Mouse (Mus musculus): Measurements from ENCODE around the gene Megf9. TPM values are rescaled to one million over a fixed set of nuclear protein-coding genes. Genes with fewer than 3 reads are reported as not detected.

Megf9 gene
- polyA plus RNA-seq, 1 experiment from 2014 or later, result 6.4 TPM

GRCm38 (mm10) chr4:70394736-70395135 lies 140.1 kb downstream of the Megf9 start:
- Histone ChIP-seq H3K4me3 (ENCODE audit: control insufficient read depth in 1 of 2, insufficient read depth in 1 of 2, low read depth in 1 of 2, low read length in 2 of 2) (no peak overlapping the region), H3K9ac (ENCODE audit: low read length) (no peak overlapping the region), H3K4me2 (ENCODE audit: low read length) (no peak overlapping the region), H3K27me3 (ENCODE audit: control insufficient read depth, insufficient read depth, low read length) (no peaks in the 10 kb centered on the region), H3K27ac (replicated peaks in 1 of 2; ENCODE audit: control insufficient read depth in 1 of 2, insufficient read depth in 1 of 2, low read depth in 2 of 2, low read length in 2 of 2) (no peak overlapping the region), H3K36me3 (ENCODE audit: control insufficient read depth, insufficient read depth, low read length) (peaks cover 19% of the 10 kb centered on the region), H3K9me3 (ENCODE audit: control insufficient read depth, low read length) (no peaks in the 10 kb centered on the region), H3K4me1 (ENCODE audit: control insufficient read depth in 2 of 2, insufficient read depth in 2 of 2, low read length in 2 of 2) (no peaks in the 10 kb centered on the region; a peak in 1 of 4 replicates)
- 82% methylated on average over 2 of the region's 2 CpGs for WGBS
- no peak for ATAC-seq (ENCODE audit: insufficient number of reproducible peaks, insufficient read depth, low FRiP score, low read depth)

- ATAC-seq (ENCODE audit: insufficient number of reproducible peaks, insufficient read depth, low FRiP score, low read depth), result no peak
Measured at GRCm38 (mm10) chr4:70391760-70392372, 142.9 kb downstream of the Megf9 start.

GRCm38 (mm10) chr4:70391073-70391472 lies 143.7 kb downstream of the Megf9 start:
- Histone ChIP-seq H3K36me3 (ENCODE audit: control insufficient read depth, insufficient read depth, low read length) (peaks cover 9% of the 10 kb centered on the region), H3K9me3 (ENCODE audit: control insufficient read depth, low read length) (no peaks in the 10 kb centered on the region), H3K4me1 (ENCODE audit: control insufficient read depth in 2 of 2, insufficient read depth in 2 of 2, low read length in 2 of 2) (no peaks in the 10 kb centered on the region), H3K4me3 (ENCODE audit: control insufficient read depth in 1 of 2, insufficient read depth in 1 of 2, low read depth in 1 of 2, low read length in 2 of 2) (no peak overlapping the region), H3K27me3 (ENCODE audit: control insufficient read depth, insufficient read depth, low read length) (no peaks in the 10 kb centered on the region), H3K9ac (ENCODE audit: low read length) (no peak overlapping the region), H3K4me2 (ENCODE audit: low read length) (no peak overlapping the region), H3K27ac (replicated peaks in 1 of 2; ENCODE audit: control insufficient read depth in 1 of 2, insufficient read depth in 1 of 2, low read depth in 2 of 2, low read length in 2 of 2) (no peak overlapping the region)
- no peak for ATAC-seq (ENCODE audit: insufficient number of reproducible peaks, insufficient read depth, low FRiP score, low read depth)
- WGBS, result 78% methylated on average over 9 of the region's 9 CpGs

More at GRCm38 (mm10) chr4:70391760-70392372, 142.9 kb downstream of the Megf9 start:
- H3K36me3 ChIP-seq (ENCODE audit: control insufficient read depth, insufficient read depth, low read length), result peaks cover 9% of the 10 kb centered on the region
- no peaks in the 10 kb centered on the region; a peak in 1 of 4 replicates for H3K4me1 ChIP-seq (ENCODE audit: control insufficient read depth in 2 of 2, insufficient read depth in 2 of 2, low read length in 2 of 2)
- no peak overlapping the region for H3K27ac ChIP-seq (replicated peaks in 1 of 2; ENCODE audit: control insufficient read depth in 1 of 2, insufficient read depth in 1 of 2, low read depth in 2 of 2, low read length in 2 of 2)
- no peaks in the 10 kb centered on the region for H3K27me3 ChIP-seq (ENCODE audit: control insufficient read depth, insufficient read depth, low read length)
- no peak overlapping the region for H3K4me3 ChIP-seq (ENCODE audit: control insufficient read depth in 1 of 2, insufficient read depth in 1 of 2, low read depth in 1 of 2, low read length in 2 of 2)
- no peak overlapping the region for H3K4me2 ChIP-seq (ENCODE audit: low read length)
- 83% methylated on average over 11 of the region's 11 CpGs for WGBS
- H3K9me3 ChIP-seq (ENCODE audit: control insufficient read depth, low read length), result no peaks in the 10 kb centered on the region
- no peak overlapping the region for H3K9ac ChIP-seq (ENCODE audit: low read length)

- Histone ChIP-seq H3K4me3 (ENCODE audit: control insufficient read depth in 1 of 2, insufficient read depth in 1 of 2, low read depth in 1 of 2, low read length in 2 of 2) (no peak overlapping the region), H3K4me1 (ENCODE audit: control insufficient read depth in 2 of 2, insufficient read depth in 2 of 2, low read length in 2 of 2) (no peaks in the 10 kb centered on the region), H3K27me3 (ENCODE audit: control insufficient read depth, insufficient read depth, low read length) (no peaks in the 10 kb centered on the region), H3K27ac (replicated peaks in 1 of 2; ENCODE audit: control insufficient read depth in 1 of 2, insufficient read depth in 1 of 2, low read depth in 2 of 2, low read length in 2 of 2) (no peak overlapping the region), H3K9ac (ENCODE audit: low read length) (no peak overlapping the region), H3K36me3 (ENCODE audit: control insufficient read depth, insufficient read depth, low read length) (peaks cover 9% of the 10 kb centered on the region), H3K4me2 (ENCODE audit: low read length) (no peak overlapping the region), H3K9me3 (ENCODE audit: control insufficient read depth, low read length) (no peaks in the 10 kb centered on the region)
- ATAC-seq (ENCODE audit: insufficient number of reproducible peaks, insufficient read depth, low FRiP score, low read depth), result no peak
- 92% methylated on average over 5 of the region's 5 CpGs for WGBS
Measured at GRCm38 (mm10) chr4:70386206-70386605, 148.6 kb downstream of the Megf9 start.

GRCm38 (mm10) chr4:70377359-70377758 lies 157.4 kb downstream of the Megf9 start:
- Histone ChIP-seq H3K4me1 (ENCODE audit: control insufficient read depth in 2 of 2, insufficient read depth in 2 of 2, low read length in 2 of 2) (no peaks in the 10 kb centered on the region), H3K27me3 (ENCODE audit: control insufficient read depth, insufficient read depth, low read length) (no peaks in the 10 kb centered on the region), H3K27ac (replicated peaks in 1 of 2; ENCODE audit: control insufficient read depth in 1 of 2, insufficient read depth in 1 of 2, low read depth in 2 of 2, low read length in 2 of 2) (no peak overlapping the region), H3K9ac (ENCODE audit: low read length) (no peak overlapping the region), H3K36me3 (ENCODE audit: control insufficient read depth, insufficient read depth, low read length) (no peaks in the 10 kb centered on the region), H3K9me3 (ENCODE audit: control insufficient read depth, low read length) (no peaks in the 10 kb centered on the region), H3K4me2 (ENCODE audit: low read length) (no peak overlapping the region), H3K4me3 (ENCODE audit: control insufficient read depth in 1 of 2, insufficient read depth in 1 of 2, low read depth in 1 of 2, low read length in 2 of 2) (no peak overlapping the region)
- 79% methylated on average over 4 of the region's 4 CpGs for WGBS
- no peak for ATAC-seq (ENCODE audit: insufficient number of reproducible peaks, insufficient read depth, low FRiP score, low read depth)

Other genes with a start within 250 kb of the Megf9 start
- 9.2 and 9.6 TPM in 2 replicates for gene Cdk5rap2, start 124.6 kb downstream of the Megf9 start, polyA plus RNA-seq (2014; fragmentation: Nextera tagmentation; extraction: Ambion mirVana)